1 mouse cellular context compared by ENCODE assay signal in genomic region chrX:136645857-136646256, GRCm38 (mm10). TPM values are rescaled to one million over a fixed set of nuclear protein-coding genes. Genes with fewer than 3 reads are reported as not detected.
"Had no signal": no experiment of that assay in that cellular context is flagged by ENCODE, and none has a peak within 500 bp of the region (broad histone marks: within the 10 kb centered on the region; RNA-seq: fewer than 3 reads in every experiment).

No protein-coding gene starts in this region.

RNA-seq across cellular contexts. Expression of gene Tceal3, which starts 55.2 kb away (rescaled TPM):
- total RNA-seq: neutrophil, adult 5-6 weeks had no signal
